Mouse (Mus musculus) hindbrain, embryonic 16.5 days (tissue): Measurements from ENCODE around the gene Ces4a. TPM values are rescaled to one million over a fixed set of nuclear protein-coding genes. Genes with fewer than 3 reads are reported as not detected.

ENCODE experiments used
- ATAC-seq: fragments of 200-750 bp; cut with Nextera tagmentation; 2 replicates; pipeline ENCODE4 v1.8.0; 2017; ENCODE audit warnings: moderate TSS enrichment, moderate library complexity
- H3K27ac ChIP-seq: fragments of 300-500 bp; sonication (generic); 2 replicates; pipeline ENCODE4 v1.5.1; 2014; ENCODE audit warnings: low read depth, mild to moderate bottlenecking, control low read depth, low read length, moderate library complexity
- H3K27me3 ChIP-seq: fragments of 300-500 bp; sonication (generic); replicated peaks from 2 replicates; pipeline ENCODE4 v1.6.1; 2014; ENCODE audit warnings: low read length; ENCODE audit not compliant: control insufficient read depth, insufficient read depth
- H3K36me3 ChIP-seq: fragments of 300-500 bp; sonication (generic); 2 replicates; pipeline ENCODE4 v1.6.1; 2014; ENCODE audit warnings: mild to moderate bottlenecking, low read length, moderate library complexity, mixed read lengths; ENCODE audit not compliant: control insufficient read depth, insufficient read depth
- H3K4me1 ChIP-seq: fragments of 300-500 bp; sonication (generic); 2 replicates; pipeline ENCODE4 v1.6.1; 2014; ENCODE audit warnings: low read depth, low read length; ENCODE audit not compliant: control insufficient read depth, insufficient read depth
- H3K4me2 ChIP-seq: fragments of 300-500 bp; sonication (generic); 2 replicates; pipeline ENCODE4 v1.6.1; 2014; ENCODE audit warnings: mild to moderate bottlenecking, low read length, control low read depth, moderate library complexity
- H3K4me3 ChIP-seq: fragments of 300-500 bp; sonication (generic); 2 replicates; pipeline ENCODE4 v1.5.1; 2014; ENCODE audit warnings: mild to moderate bottlenecking, low read length, control low read depth, moderate library complexity
- H3K9ac ChIP-seq: fragments of 300-500 bp; sonication (generic); 2 replicates; pipeline ENCODE4 v1.6.1; 2014; ENCODE audit warnings: low read depth, mild to moderate bottlenecking, control low read depth, low read length, moderate library complexity
- H3K9me3 ChIP-seq: fragments of 300-500 bp; sonication (generic); 2 replicates; pipeline ENCODE4 v1.6.1; 2014; ENCODE audit warnings: mild to moderate bottlenecking, low read length, moderate library complexity; ENCODE audit not compliant: control insufficient read depth
- WGBS: fragments of 180-500 bp; shearing (Covaris S2); extraction: QIAGEN DNeasy Blood & Tissue Kit; methylation state at CpG from one replicate; pipeline ENCODE4 v1.1.7; 2014; 5-methylcytosine and 5-hydroxymethylcytosine counted together
- polyA plus RNA-seq: library from polyadenylated mRNA; unstranded; fragments of >200 nt; fragmentation: Nextera tagmentation; extraction: Ambion mirVana; gene quantifications from 2 replicates; pipeline ENCODE4 v1.2.1, GENCODE M21; 2015

Ces4a gene
- polyA plus RNA-seq, 1 experiment from 2014 or later, result not detected

DNA sequence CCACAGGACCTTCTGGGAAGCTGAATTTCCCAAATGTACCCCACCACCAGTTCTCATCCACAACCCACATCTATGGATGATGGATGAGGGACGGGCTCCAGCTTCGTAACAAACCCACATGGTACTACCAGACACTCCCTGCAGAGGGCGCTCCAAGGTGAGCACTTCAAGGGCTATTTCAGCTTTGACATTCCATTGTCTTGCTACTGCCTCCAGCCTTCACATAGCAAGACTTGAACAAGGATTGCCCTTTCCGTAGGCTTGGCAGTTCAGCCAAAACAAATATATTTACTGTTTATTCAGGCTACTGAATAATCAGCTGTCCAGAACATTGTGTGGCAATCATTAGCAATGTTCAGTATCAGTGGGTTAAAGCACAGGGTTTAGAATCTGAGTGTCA is 6.8 kb downstream of the Ces4a start:
- no peak for ATAC-seq
- Histone ChIP-seq H3K4me1 (no peaks in the 10 kb centered on the region), H3K9me3 (no peaks in the 10 kb centered on the region), H3K9ac (no peak overlapping the region), H3K4me3 (no peak overlapping the region), H3K4me2 (no peak overlapping the region), H3K27me3 (no peaks in the 10 kb centered on the region; the same call in 1 of the 2 replicates), H3K36me3 (no peaks in the 10 kb centered on the region), H3K27ac (no peak overlapping the region)
- 28% methylated on average over 4 of the region's 4 CpGs for WGBS

DNA sequence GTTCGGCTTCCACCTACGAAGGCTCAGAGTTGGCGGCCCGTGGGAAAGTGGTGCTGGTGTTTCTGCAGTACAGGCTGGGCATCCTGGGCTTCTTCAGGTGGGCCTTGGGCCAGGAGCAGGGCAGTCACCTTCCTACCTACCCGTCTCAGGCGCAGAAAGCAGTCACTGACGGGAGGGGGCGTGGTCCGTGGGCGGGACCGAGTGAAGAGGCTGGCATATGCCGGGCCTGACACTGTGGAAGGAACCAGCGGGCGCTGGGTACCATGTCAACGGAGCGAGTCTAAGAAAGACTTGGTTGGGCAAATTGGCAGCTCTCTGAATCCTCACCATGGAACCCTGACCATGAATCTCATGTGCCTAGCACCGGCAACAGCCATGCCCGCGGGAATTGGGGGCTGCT is 10.8 kb downstream of the Ces4a start:
- H3K9me3 ChIP-seq, result no peaks in the 10 kb centered on the region
- H3K9ac ChIP-seq, result no peak overlapping the region
- H3K27ac ChIP-seq, result no peak overlapping the region
- no peak for ATAC-seq
- 38% methylated on average over 19 of the region's 19 CpGs for WGBS
- H3K27me3 ChIP-seq, result no peaks in the 10 kb centered on the region; the same call in 1 of the 2 replicates
- H3K4me1 ChIP-seq, result no peaks in the 10 kb centered on the region
- no peak overlapping the region for H3K4me3 ChIP-seq
- H3K36me3 ChIP-seq, result no peaks in the 10 kb centered on the region
- peak overlapping the region; percentile 25; the same call in 1 of the 2 replicates for H3K4me2 ChIP-seq

DNA sequence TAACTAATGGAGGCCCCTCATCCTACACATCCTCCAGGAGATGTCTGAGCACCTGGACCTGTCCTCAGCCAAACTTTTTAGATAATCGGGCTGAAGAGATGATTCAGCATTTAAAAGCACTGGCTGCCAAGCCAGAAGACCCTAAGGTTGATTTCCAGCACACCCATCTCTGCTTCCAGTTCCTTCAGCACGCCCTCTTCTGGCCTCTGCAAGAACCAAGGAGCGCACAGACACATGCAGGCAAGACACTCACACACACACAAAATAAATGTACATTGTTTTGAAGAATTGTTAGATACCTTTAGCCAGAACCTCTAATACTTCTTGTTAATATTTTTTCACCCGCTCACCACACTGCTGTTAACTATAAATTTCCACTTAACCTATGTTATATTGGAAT is 20.1 kb downstream of the Ces4a start:
- Histone ChIP-seq H3K9ac (no peak overlapping the region), H3K4me2 (no peak overlapping the region), H3K27ac (no peak overlapping the region), H3K36me3 (no peaks in the 10 kb centered on the region), H3K27me3 (peaks cover 5% of the 10 kb centered on the region; the same call in 1 of the 2 replicates), H3K4me1 (peaks cover 10% of the 10 kb centered on the region), H3K9me3 (no peaks in the 10 kb centered on the region), H3K4me3 (no peak overlapping the region)
- ATAC-seq, result no peak
- 63% methylated on average over 4 of the region's 4 CpGs for WGBS

DNA sequence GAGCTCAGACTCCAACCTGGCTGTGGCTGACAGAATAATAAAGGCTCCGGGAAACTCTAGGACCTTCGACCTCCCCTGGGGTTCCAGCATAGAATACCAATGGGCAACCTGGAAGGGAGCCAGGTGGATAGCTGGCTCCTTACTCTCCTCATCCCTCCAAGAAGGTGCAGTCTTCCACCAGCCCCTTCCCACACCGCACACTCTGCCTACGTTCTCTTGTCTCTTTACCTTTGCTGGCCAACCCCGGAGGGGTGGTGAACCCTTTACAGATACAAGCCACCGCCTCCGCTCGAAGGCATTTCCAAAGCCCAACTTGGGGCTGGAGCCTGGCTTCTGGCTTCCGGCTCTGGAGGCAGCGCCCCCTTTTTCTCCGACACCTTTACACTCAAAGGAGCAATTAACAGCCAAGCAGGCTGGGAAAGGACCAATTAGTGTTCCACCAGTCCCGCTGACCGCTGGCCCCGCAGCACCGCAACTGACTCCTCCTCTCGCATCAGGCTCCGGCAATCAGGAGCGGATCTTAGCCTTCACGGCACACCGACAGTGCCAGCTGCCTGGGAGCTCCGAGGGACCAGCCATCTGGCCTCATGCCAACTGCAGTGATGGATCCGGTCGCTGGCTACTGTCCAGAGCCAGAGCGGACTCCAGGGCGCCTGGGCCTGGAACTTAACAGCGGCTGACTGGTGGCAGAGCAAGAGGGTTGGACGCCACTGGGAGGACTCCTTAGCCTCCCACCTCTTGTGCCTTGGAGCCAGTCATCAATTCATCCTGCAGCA is 21.2 kb downstream of the Ces4a start:
- WGBS, result 1% methylated on average over 27 of the region's 27 CpGs
- ATAC-seq, result peak; percentile 93
- Histone ChIP-seq H3K4me2 (peak overlapping the region; percentile 68), H3K9me3 (no peaks in the 10 kb centered on the region), H3K27me3 (peaks cover 5% of the 10 kb centered on the region; the same call in 1 of the 2 replicates), H3K36me3 (no peaks in the 10 kb centered on the region), H3K4me3 (peak overlapping the region; percentile 41), H3K27ac (peak overlapping the region; percentile 73), H3K9ac (peak overlapping the region; percentile 51), H3K4me1 (peaks cover 10% of the 10 kb centered on the region)

DNA sequence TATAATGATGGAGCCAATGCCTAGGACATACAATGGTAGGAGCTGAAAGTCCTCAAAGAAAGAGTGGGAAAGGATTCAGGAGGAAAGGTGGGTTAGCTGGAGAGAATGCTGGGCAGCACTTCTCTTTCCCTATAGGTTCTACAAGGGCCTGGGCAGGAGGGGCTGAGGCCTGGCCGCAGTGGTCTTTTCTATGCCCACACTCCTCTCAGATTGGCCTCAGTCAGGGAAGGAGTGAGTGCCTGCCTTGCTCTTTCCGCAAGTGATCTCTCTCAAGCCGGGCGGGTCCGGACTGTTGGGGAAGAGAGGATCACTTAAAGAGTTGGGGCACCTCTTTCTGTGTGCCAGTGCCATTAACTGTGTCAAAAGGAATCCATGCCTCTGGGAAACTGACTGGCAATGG is 22.7 kb downstream of the Ces4a start:
- Histone ChIP-seq H3K4me1 (peaks cover 10% of the 10 kb centered on the region), H3K4me2 (no peak overlapping the region), H3K27ac (no peak overlapping the region), H3K9ac (no peak overlapping the region), H3K27me3 (peaks cover 5% of the 10 kb centered on the region; the same call in 1 of the 2 replicates), H3K9me3 (no peaks in the 10 kb centered on the region), H3K4me3 (no peak overlapping the region), H3K36me3 (no peaks in the 10 kb centered on the region)
- no peak for ATAC-seq
- WGBS, result 96% methylated on average over 5 of the region's 5 CpGs

DNA sequence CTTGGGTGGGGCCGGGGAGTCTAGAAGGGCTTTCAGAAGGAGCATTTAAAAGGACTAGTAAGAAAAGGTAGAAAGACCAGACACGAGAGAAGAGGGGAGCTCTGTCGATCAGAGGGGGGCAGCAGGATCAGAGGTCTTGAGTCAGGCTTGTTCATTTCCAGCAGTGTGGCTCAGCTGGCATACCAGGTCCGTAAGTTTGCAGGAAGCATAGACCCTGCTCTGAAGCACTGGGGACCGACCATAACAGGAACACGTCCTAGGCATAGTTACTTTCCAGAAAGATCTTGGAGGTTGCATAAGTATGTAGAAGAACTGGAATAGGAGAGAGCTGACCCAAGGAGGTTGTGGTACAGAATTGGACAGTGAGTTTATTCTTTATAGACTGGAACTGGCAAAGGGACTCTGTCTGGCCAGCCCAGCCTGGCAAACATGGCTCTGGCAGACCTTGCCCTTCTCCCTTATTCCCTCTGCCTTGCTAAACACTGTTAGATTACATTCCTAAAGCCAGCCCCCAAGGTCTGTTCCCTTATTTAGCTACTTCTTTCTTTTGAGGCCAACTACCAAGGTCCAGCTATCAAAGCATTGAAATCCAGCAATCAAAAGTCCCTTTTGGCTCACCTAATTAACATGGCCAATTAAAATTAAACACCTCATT is 23.6 kb downstream of the Ces4a start:
- H3K4me2 ChIP-seq, result no peak overlapping the region
- peaks cover 10% of the 10 kb centered on the region for H3K4me1 ChIP-seq
- no peaks in the 10 kb centered on the region for H3K9me3 ChIP-seq
- H3K27ac ChIP-seq, result no peak overlapping the region
- WGBS, result 84% methylated on average over 6 of the region's 6 CpGs
- ATAC-seq, result no peak
- no peak overlapping the region for H3K4me3 ChIP-seq
- H3K36me3 ChIP-seq, result no peaks in the 10 kb centered on the region
- H3K27me3 ChIP-seq, result peaks cover 5% of the 10 kb centered on the region; the same call in 1 of the 2 replicates
- H3K9ac ChIP-seq, result no peak overlapping the region

DNA sequence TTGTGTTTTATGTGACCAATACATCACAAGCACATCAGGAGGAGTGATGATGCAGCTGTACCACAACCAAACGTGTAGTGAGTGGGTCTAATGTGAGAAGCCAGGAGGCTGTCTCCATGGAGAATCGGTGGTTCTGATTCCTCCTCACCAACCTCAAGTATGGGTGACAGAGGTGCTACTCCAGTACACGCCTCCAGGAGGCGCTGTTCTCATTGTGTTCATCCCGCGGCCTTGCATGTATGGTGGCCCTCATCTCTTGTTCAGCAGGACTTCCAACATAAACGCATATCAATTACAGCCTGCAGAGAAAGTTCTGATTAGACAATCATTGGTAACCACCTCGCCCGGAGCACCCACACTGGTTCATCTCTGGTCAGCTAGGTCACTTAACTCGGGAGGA is 26.0 kb downstream of the Ces4a start:
- Histone ChIP-seq H3K9me3 (no peaks in the 10 kb centered on the region), H3K36me3 (no peaks in the 10 kb centered on the region), H3K4me2 (no peak overlapping the region), H3K4me3 (no peak overlapping the region), H3K27me3 (peaks cover 5% of the 10 kb centered on the region; the same call in 1 of the 2 replicates), H3K9ac (no peak overlapping the region), H3K27ac (no peak overlapping the region), H3K4me1 (peaks cover 9% of the 10 kb centered on the region)
- 61% methylated on average over 10 of the region's 10 CpGs for WGBS
- ATAC-seq, result no peak

DNA sequence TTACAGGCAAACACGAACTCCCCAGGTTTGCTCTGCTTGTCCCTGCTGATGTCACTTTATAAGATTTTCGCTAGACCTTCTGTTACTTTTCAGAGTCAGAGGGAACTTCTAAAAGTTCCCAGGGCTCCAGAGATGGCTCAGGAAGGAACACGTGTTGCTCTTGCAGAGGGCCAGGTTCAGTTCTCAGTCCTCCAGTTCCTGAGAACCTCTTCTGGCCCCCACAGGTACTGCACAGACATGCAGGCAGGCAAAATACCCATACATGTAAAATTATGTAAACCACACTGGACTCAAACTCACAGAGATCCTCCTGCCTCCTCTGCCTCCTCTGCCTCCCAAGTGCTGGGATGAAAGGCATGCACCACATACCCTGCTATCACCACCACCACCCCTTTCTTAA is 26.5 kb downstream of the Ces4a start:
- no peak for ATAC-seq
- no peaks in the 10 kb centered on the region for H3K9me3 ChIP-seq
- H3K4me2 ChIP-seq, result no peak overlapping the region
- WGBS, result 79% methylated on average over 3 of the region's 3 CpGs
- H3K36me3 ChIP-seq, result no peaks in the 10 kb centered on the region
- H3K4me3 ChIP-seq, result no peak overlapping the region
- peaks cover 4% of the 10 kb centered on the region for H3K4me1 ChIP-seq
- no peak overlapping the region for H3K27ac ChIP-seq
- H3K27me3 ChIP-seq, result peaks cover 5% of the 10 kb centered on the region; the same call in 1 of the 2 replicates
- no peak overlapping the region for H3K9ac ChIP-seq

DNA sequence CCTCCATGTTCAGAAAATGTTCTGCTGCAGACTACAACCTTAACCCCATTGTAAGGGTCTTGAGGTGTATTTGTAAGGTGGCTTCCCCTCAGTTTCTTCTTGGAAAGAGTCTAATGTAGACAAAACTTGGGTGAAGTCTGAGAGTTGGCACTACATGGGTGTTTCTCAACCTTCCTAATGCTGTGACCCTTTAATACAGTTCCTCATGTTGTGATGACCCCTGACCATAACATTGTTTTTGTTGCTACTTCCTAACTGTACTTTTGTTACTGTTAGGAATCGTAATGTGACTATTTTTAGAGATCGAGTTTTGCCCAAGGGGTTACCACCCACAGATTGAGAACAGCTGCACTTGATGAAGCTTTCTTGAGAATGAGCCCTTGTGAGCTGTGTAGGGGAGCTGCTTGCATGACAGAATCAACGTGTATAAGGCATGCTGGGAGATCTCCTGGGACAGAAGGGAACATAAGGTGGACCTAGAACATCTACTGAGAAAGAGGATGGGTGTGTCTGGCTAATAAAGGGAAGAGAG is 29.6 kb downstream of the Ces4a start:
- no peak overlapping the region for H3K27ac ChIP-seq
- H3K4me2 ChIP-seq, result no peak overlapping the region
- no peak overlapping the region for H3K4me3 ChIP-seq
- H3K36me3 ChIP-seq, result no peaks in the 10 kb centered on the region
- no peaks in the 10 kb centered on the region for H3K9me3 ChIP-seq
- ATAC-seq, result no peak
- WGBS, result 56% methylated on average over 3 of the region's 3 CpGs
- H3K27me3 ChIP-seq, result no peaks in the 10 kb centered on the region; the same call in 1 of the 2 replicates
- no peak overlapping the region for H3K9ac ChIP-seq
- no peaks in the 10 kb centered on the region for H3K4me1 ChIP-seq
